Mouse (Mus musculus): ENCODE measurements around the gene Selenos.

- TF ChIP-seq POLR2A (IDR thresholded peaks at IDR 0.05; ENCODE audit: insufficient read depth, low read depth, low read length) = no peak
- no peak for TF ChIP-seq CTCF (IDR thresholded peaks at IDR 0.05; ENCODE audit: insufficient read depth, low read depth, low read length)
Observed at GRCm38 (mm10) chr7:66036809-66037208, 42.6 kb upstream of the Selenos start.

All from olfactory bulb, adult 2 months (tissue).